23 mouse cellular contexts compared by ENCODE assay signal in genomic region chr2:61813521-61813920, GRCm38 (mm10). TPM values are rescaled to one million over a fixed set of nuclear protein-coding genes. Genes with fewer than 3 reads are reported as not detected.
DNase-seq lines count a peak whose midpoint lies in the region; ATAC-seq and TF ChIP-seq lines count a peak whose summit lies in the region.
"Had no signal": no experiment of that assay in that cellular context is flagged by ENCODE, and none has a peak within 500 bp of the region (broad histone marks: within the 10 kb centered on the region; RNA-seq: fewer than 3 reads in every experiment).

No protein-coding gene starts in this region.

- H3K36me3 ChIP-seq in forebrain, embryonic 15.5 days, result no peaks in the 10 kb centered on the region
- H3K36me3 ChIP-seq: embryonic facial prominence, embryonic 12.5 days; heart, embryonic 15.5 days; hindbrain, embryonic 12.5 days had no signal

- H3K4me1 ChIP-seq in cortical plate, adult 2 months (ENCODE audit: control insufficient read depth, insufficient read depth, low read length), result no peaks in the 10 kb centered on the region; the same call in 1 of the 2 replicates
- peaks cover 30% of the 10 kb centered on the region for H3K4me1 ChIP-seq in forebrain, embryonic 15.5 days
- H3K4me1 ChIP-seq: embryonic facial prominence, embryonic 12.5 days had no signal

- peak overlapping the region; percentile 89 for H3K4me2 ChIP-seq in forebrain, embryonic 15.5 days (replicated peaks)
- H3K4me2 ChIP-seq: embryonic facial prominence, embryonic 12.5 days; heart, embryonic 11.5 days; heart, embryonic 15.5 days; hindbrain, embryonic 12.5 days had no signal

- no peak overlapping the region; the same call in 1 of the 2 replicates for H3K9ac ChIP-seq in forebrain, embryonic 15.5 days (replicated peaks)
- H3K9ac ChIP-seq: embryonic facial prominence, embryonic 12.5 days; heart, embryonic 15.5 days; hindbrain, embryonic 12.5 days had no signal

- TF ChIP-seq CTCF in layer of hippocampus, adult 2 months (conservative IDR thresholded peaks at IDR 0.05), result no peak
- no peak for TF ChIP-seq CTCF in cortical plate, adult 2 months (IDR thresholded peaks at IDR 0.05; ENCODE audit: extremely low read depth, insufficient read depth, low read length)

- ATAC-seq in forebrain, embryonic 15.5 days (replicated peaks), result no peak
- ATAC-seq: CD4-positive, CD25-positive, alpha-beta regulatory T cell, adult 4 months; hindbrain, embryonic 16.5 days had no signal

- no peak overlapping the region for H3K4me3 ChIP-seq in layer of hippocampus, adult 2 months
- H3K4me3 ChIP-seq in cortical plate, adult 2 months (ENCODE audit: insufficient read depth, low read length), result peak overlapping the region; percentile 29; the same call in 1 of the 2 replicates
- peak overlapping the region; percentile 50 for H3K4me3 ChIP-seq in forebrain, embryonic 15.5 days
- H3K4me3 ChIP-seq: embryonic facial prominence, embryonic 12.5 days; heart, adult 2 months; heart, embryonic 15.5 days; hindbrain, embryonic 12.5 days had no signal

- peaks cover 24% of the 10 kb centered on the region for H3K27me3 ChIP-seq in forebrain, embryonic 15.5 days

- no peak for TF ChIP-seq POLR2A in cortical plate, adult 2 months (IDR thresholded peaks at IDR 0.05; ENCODE audit: extremely low read depth, insufficient read depth, low read length)

- peak overlapping the region; percentile 85 for H3K27ac ChIP-seq in layer of hippocampus, adult 2 months
- no peak overlapping the region for H3K27ac ChIP-seq in cortical plate, adult 2 months (ENCODE audit: insufficient read depth, low read length)
- no peak overlapping the region; the same call in 1 of the 2 replicates for H3K27ac ChIP-seq in forebrain, embryonic 15.5 days (replicated peaks)
- H3K27ac ChIP-seq: embryonic facial prominence, embryonic 12.5 days; heart, adult 2 months; heart, embryonic 15.5 days; hindbrain, embryonic 12.5 days had no signal

- no peak for DNase-seq in layer of hippocampus, adult 2 months (ENCODE audit: low spot score in 2 of 2)
- DNase-seq in layer of hippocampus, adult 9-10 months (ENCODE audit: low spot score), result no peak
- DNase-seq in CD4-positive helper T cell, adult 2 months (ENCODE audit: low read depth, low spot score), result peak; percentile 2
- DNase-seq in yolk sac, embryonic 10.5 days (ENCODE audit: low spot score), result no peak
- no peak for DNase-seq in kidney, adult 18-20 months
- no peak for DNase-seq in retina, embryonic 14.5 days (ENCODE audit: low spot score)
- DNase-seq: adrenal gland, adult 8-10 months; adrenal gland, postnatal 36 days; cerebellum, adult 2 months; cerebellum, postnatal 14 days; gastrocnemius, postnatal 10 days; heart, postnatal 14 days had no signal

- 33% methylated on average over 1 of the region's 1 CpGs for WGBS in forebrain, embryonic 15.5 days

- H3K9me3 ChIP-seq in forebrain, embryonic 15.5 days, result no peaks in the 10 kb centered on the region
- H3K9me3 ChIP-seq: embryonic facial prominence, embryonic 12.5 days; heart, embryonic 15.5 days; hindbrain, embryonic 12.5 days had no signal

RNA-seq across cellular contexts. Expression of gene Tbr1, which starts 10.8 kb away (rescaled TPM):
- total RNA-seq in layer of hippocampus, adult 2 months (2021), result 10 to 100 TPM; 41.1 to 45.3 TPM
- 75.5 and 76.3 TPM in 2 replicates for polyA plus RNA-seq in cortical plate, adult 2 months (2012; rRNA removed)
- polyA plus RNA-seq in forebrain, embryonic 15.5 days (2015; fragmentation: Nextera tagmentation; extraction: Ambion mirVana), result 60.8 and 61.6 TPM in 2 replicates
- total RNA-seq: adrenal gland, postnatal 36 days; common myeloid progenitor, adult 5-6 weeks; heart, postnatal 14 days had no signal
- polyA plus RNA-seq: CD4-positive, CD25-positive, alpha-beta regulatory T cell, adult 4 months; gonadal fat pad, adult 2 months; heart, adult 2 months had no signal
